Mouse (Mus musculus) liver, embryonic 16.5 days (tissue): ENCODE results near the gene Foxk1. TPM values are rescaled to one million over a fixed set of nuclear protein-coding genes. Genes with fewer than 3 reads are reported as not detected.

Experiments
- ATAC-seq: fragments of 200-750 bp; cut with Nextera tagmentation; 2 replicates; pipeline ENCODE4 v1.8.0; 2017; ENCODE audit warnings: low read depth, mild to moderate bottlenecking, moderate number of reproducible peaks, moderate library complexity
- H3K27ac ChIP-seq: fragments of 300-500 bp; sonication (generic); 2 replicates; pipeline ENCODE4 v1.5.1; 2014; ENCODE audit warnings: mild to moderate bottlenecking, low read length
- H3K27me3 ChIP-seq: fragments of 300-500 bp; sonication (generic); 2 replicates; pipeline ENCODE4 v1.6.1; 2014; ENCODE audit warnings: low read depth, low read length, mixed read lengths; ENCODE audit not compliant: control insufficient read depth, insufficient read depth
- H3K36me3 ChIP-seq: fragments of 300-500 bp; sonication (generic); 2 replicates; pipeline ENCODE4 v1.6.1; 2014; ENCODE audit warnings: mild to moderate bottlenecking; ENCODE audit not compliant: control insufficient read depth, insufficient read depth
- H3K4me1 ChIP-seq: fragments of 300-500 bp; sonication (generic); 2 replicates; pipeline ENCODE4 v1.6.1; 2014; ENCODE audit warnings: low read depth, low read length, mixed read lengths; ENCODE audit not compliant: control insufficient read depth
- H3K4me2 ChIP-seq: fragments of 300-500 bp; sonication (generic); 2 replicates; pipeline ENCODE4 v1.6.1; 2014; ENCODE audit warnings: low read depth, low read length, mixed read lengths
- H3K4me3 ChIP-seq: fragments of 300-500 bp; sonication (generic); 2 replicates; pipeline ENCODE4 v1.5.1; 2014; ENCODE audit warnings: low read depth, mild to moderate bottlenecking, low read length
- H3K9ac ChIP-seq: fragments of 300-500 bp; sonication (generic); 2 replicates; pipeline ENCODE4 v1.6.1; 2014; ENCODE audit warnings: low read depth, low read length
- H3K9me3 ChIP-seq: fragments of 300-500 bp; sonication (generic); replicated peaks from 2 replicates; pipeline ENCODE4 v1.6.1; 2016; ENCODE audit warnings: low read length; ENCODE audit not compliant: control insufficient read depth
- WGBS: fragments of 180-500 bp; shearing (Covaris S2); extraction: QIAGEN DNeasy Blood & Tissue Kit; methylation state at CpG from one replicate; pipeline ENCODE4 v1.1.7; 2014; ENCODE audit not compliant: insufficient replicate concordance; 5-methylcytosine and 5-hydroxymethylcytosine counted together
- polyA plus RNA-seq: library from polyadenylated mRNA; unstranded; fragments of >200 nt; fragmentation: Nextera tagmentation; extraction: Ambion mirVana; gene quantifications from 2 replicates; pipeline ENCODE4 v1.2.1, GENCODE M21; 2015

The Foxk1 gene
- polyA plus RNA-seq, 1 experiment from 2014 or later = 0.97 TPM

GRCm38 (mm10) chr5:142453742-142454141 lies 52.4 kb downstream of the Foxk1 start:
- no peak for ATAC-seq
- Histone ChIP-seq H3K4me2 (no peak overlapping the region), H3K36me3 (peaks cover 18% of the 10 kb centered on the region), H3K9ac (no peak overlapping the region), H3K9me3 (no peaks in the 10 kb centered on the region), H3K4me1 (peaks cover 2% of the 10 kb centered on the region), H3K27ac (no peak overlapping the region), H3K27me3 (no peaks in the 10 kb centered on the region), H3K4me3 (no peak overlapping the region)
- 83% methylated on average over 13 of the region's 13 CpGs for WGBS

GRCm38 (mm10) chr5:142456318-142456717 lies 55.0 kb downstream of the Foxk1 start:
- no peak overlapping the region for H3K4me3 ChIP-seq
- ATAC-seq = no peak
- no peak overlapping the region for H3K27ac ChIP-seq
- H3K9ac ChIP-seq = no peak overlapping the region
- H3K4me1 ChIP-seq = peaks cover 2% of the 10 kb centered on the region
- 72% methylated on average over 15 of the region's 15 CpGs for WGBS
- H3K9me3 ChIP-seq = no peaks in the 10 kb centered on the region
- H3K36me3 ChIP-seq = peaks cover 17% of the 10 kb centered on the region
- no peaks in the 10 kb centered on the region for H3K27me3 ChIP-seq
- H3K4me2 ChIP-seq = no peak overlapping the region

- 47% methylated on average over 10 of the region's 10 CpGs for WGBS
- H3K4me1 ChIP-seq = no peaks in the 10 kb centered on the region; the same call in none of the 2 replicates
- no peak overlapping the region for H3K4me2 ChIP-seq
- no peaks in the 10 kb centered on the region for H3K9me3 ChIP-seq
- no peak overlapping the region for H3K27ac ChIP-seq
- no peaks in the 10 kb centered on the region for H3K27me3 ChIP-seq
- H3K36me3 ChIP-seq = peaks cover 17% of the 10 kb centered on the region
- no peak overlapping the region for H3K9ac ChIP-seq
- ATAC-seq = no peak
- no peak overlapping the region for H3K4me3 ChIP-seq
Observed at GRCm38 (mm10) chr5:142457345-142457744, 56.0 kb downstream of the Foxk1 start.

GRCm38 (mm10) chr5:142458791-142459557 lies 57.7 kb downstream of the Foxk1 start:
- no peak overlapping the region; the same call in 1 of the 2 replicates for H3K27ac ChIP-seq

GRCm38 (mm10) chr5:142459834-142460233 lies 58.5 kb downstream of the Foxk1 start:
- Histone ChIP-seq H3K4me2 (no peak overlapping the region), H3K9me3 (no peaks in the 10 kb centered on the region), H3K4me3 (no peak overlapping the region), H3K4me1 (peaks cover 12% of the 10 kb centered on the region), H3K9ac (no peak overlapping the region), H3K27ac (no peak overlapping the region), H3K36me3 (peaks cover 5% of the 10 kb centered on the region), H3K27me3 (no peaks in the 10 kb centered on the region)
- no peak for ATAC-seq
- 62% methylated on average over 5 of the region's 5 CpGs for WGBS

More at GRCm38 (mm10) chr5:142458791-142459557, 57.7 kb downstream of the Foxk1 start:
- no peak for ATAC-seq
- Histone ChIP-seq H3K4me1 (peaks cover 7% of the 10 kb centered on the region), H3K9ac (no peak overlapping the region), H3K4me3 (no peak overlapping the region), H3K27me3 (no peaks in the 10 kb centered on the region), H3K9me3 (no peaks in the 10 kb centered on the region), H3K4me2 (no peak overlapping the region), H3K36me3 (peaks cover 12% of the 10 kb centered on the region)
- 70% methylated on average over 17 of the region's 17 CpGs for WGBS

- Histone ChIP-seq H3K4me3 (no peak overlapping the region), H3K4me2 (no peak overlapping the region), H3K9ac (no peak overlapping the region), H3K27ac (no peak overlapping the region), H3K27me3 (no peaks in the 10 kb centered on the region), H3K4me1 (peaks cover 13% of the 10 kb centered on the region), H3K9me3 (no peaks in the 10 kb centered on the region), H3K36me3 (peaks cover 5% of the 10 kb centered on the region)
- WGBS = 89% methylated on average over 7 of the region's 7 CpGs
- no peak for ATAC-seq
Observed at GRCm38 (mm10) chr5:142461942-142462640, 60.8 kb downstream of the Foxk1 start.

GRCm38 (mm10) chr5:142462641-142462948 lies 61.3 kb downstream of the Foxk1 start:
- peak overlapping the region; percentile 82; the same call in 1 of the 2 replicates for H3K27ac ChIP-seq
- peaks cover 5% of the 10 kb centered on the region for H3K36me3 ChIP-seq
- H3K4me2 ChIP-seq = no peak overlapping the region
- ATAC-seq = no peak
- no peaks in the 10 kb centered on the region for H3K9me3 ChIP-seq
- no peak overlapping the region for H3K4me3 ChIP-seq
- no peak overlapping the region for H3K9ac ChIP-seq
- 85% methylated on average over 2 of the region's 2 CpGs for WGBS
- H3K4me1 ChIP-seq = peaks cover 13% of the 10 kb centered on the region
- H3K27me3 ChIP-seq = no peaks in the 10 kb centered on the region

GRCm38 (mm10) chr5:142463011-142463410 lies 61.7 kb downstream of the Foxk1 start:
- peak overlapping the region; percentile 82 for H3K27ac ChIP-seq
- H3K4me1 ChIP-seq = peaks cover 13% of the 10 kb centered on the region
- no peak for ATAC-seq
- no peaks in the 10 kb centered on the region for H3K9me3 ChIP-seq
- peaks cover 6% of the 10 kb centered on the region for H3K36me3 ChIP-seq
- H3K9ac ChIP-seq = peak overlapping the region; percentile 72; the same call in 1 of the 2 replicates
- no peaks in the 10 kb centered on the region for H3K27me3 ChIP-seq
- WGBS = 77% methylated on average over 6 of the region's 6 CpGs
- H3K4me3 ChIP-seq = peak overlapping the region; percentile 88
- peak overlapping the region; percentile 82 for H3K4me2 ChIP-seq
